Mouse (Mus musculus) megakaryocyte, adult 5-6 weeks (primary cell): ENCODE measurements around the gene Agap1. TPM values are rescaled to one million over a fixed set of nuclear protein-coding genes. Genes with fewer than 3 reads are reported as not detected.

ENCODE experiments used
- ATAC-seq: 2 replicates; pipeline ENCODE4 v1.8.0; 2016; ENCODE audit warnings: mild to moderate bottlenecking, inconsistent platforms; ENCODE audit not compliant: poor library complexity, severe bottlenecking
- total RNA-seq, 2 experiments: library from RNA; stranded (forward) in 1 of 2; stranded (reverse) in 1 of 2; fragments of 153-499, 151-499 nt in 1 of 2; fragments of 221-1000, 200-1000 nt in 1 of 2; gene quantifications; 2 replicates each; pipeline versions ENCODE4 v1.2.3 to v1.2.4; 2015 to 2017

The Agap1 gene
- total RNA-seq, 2 experiments from 2014 or later: 4.0 to 7.9 TPM

DNA sequence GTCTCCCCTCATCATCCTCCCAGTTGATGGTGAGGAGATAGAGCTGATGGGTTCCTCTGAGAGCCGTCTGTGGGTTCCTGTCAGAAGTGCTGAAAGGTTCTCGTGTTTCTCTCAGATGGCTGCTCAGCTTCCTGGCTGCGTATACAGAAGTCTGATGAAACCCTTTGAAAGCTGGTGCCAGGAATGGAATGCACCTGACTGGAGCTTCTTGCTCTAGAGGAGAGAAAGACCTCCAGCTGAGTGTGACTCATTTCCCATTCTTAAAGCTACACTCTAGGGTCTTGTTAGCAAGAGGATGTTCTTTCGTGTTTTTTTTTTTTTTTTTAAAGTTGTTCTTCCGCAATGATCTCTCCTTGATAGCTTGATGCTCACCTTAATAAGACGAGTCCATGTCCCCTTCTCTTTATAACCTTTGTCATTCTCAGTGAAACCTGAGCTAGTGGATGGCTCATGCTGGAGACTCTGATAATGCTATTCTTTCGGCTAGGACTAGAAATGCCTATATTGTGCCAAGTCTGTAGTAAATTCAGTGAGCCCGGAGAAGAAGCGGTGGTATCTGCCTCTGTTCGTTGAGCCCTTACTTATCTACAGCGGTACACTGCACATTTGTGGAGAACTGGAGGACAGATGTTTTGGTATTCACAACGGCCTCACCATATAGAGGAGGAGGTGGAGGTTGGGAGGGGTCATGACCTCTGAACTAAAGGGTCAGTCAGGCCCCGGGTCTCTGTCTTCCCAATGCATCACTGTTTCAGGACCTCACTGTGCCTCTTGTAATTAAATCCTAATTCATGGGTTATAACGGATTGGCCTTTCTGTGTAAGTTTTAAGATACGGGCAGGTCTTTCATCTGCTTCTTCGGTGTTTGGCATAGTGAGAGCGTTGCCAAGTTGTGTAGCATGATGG is 2.8 kb downstream of the Agap1 start:
- ATAC-seq: no peak

DNA sequence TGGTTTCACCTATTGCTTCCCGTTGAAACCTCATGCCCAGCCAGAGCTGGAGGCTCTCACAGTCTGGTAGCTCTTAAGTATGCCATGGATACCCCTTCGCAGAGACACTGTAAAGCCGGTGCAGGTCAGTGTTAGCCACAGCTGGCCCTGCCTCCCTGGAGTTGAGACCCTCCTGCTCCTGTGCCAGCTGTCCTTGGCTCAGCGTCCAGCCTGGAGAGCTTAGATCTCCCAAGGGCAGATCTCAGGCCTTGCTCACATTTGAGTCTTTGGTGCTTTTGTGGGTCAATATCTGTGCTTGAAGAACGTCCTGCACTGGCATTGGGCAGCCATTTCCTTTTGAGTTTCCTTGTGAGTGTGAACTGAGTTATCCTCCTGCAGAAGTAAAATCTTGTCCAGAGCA is 7.3 kb downstream of the Agap1 start:
- no peak for ATAC-seq

DNA sequence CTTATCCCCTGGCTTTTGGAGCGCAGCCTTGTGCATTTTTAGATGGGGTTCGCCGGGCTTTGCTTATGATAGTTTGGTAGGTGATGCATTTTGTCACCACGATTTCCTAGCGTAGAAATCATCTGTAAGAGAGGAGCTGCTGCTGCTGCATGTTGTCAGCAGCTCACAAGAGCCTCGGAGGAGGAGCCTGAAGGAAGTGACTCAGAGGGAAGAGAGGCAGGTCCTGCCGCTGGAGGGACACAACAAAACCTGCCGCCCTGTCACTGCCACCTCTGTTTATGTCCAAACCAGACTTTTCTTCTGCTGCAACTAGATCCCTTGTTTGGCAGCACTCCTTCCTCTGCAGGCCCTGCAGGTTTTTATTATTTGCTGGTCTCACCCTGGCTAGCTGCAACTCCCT is 8.5 kb downstream of the Agap1 start:
- peak; percentile 61 for ATAC-seq

DNA sequence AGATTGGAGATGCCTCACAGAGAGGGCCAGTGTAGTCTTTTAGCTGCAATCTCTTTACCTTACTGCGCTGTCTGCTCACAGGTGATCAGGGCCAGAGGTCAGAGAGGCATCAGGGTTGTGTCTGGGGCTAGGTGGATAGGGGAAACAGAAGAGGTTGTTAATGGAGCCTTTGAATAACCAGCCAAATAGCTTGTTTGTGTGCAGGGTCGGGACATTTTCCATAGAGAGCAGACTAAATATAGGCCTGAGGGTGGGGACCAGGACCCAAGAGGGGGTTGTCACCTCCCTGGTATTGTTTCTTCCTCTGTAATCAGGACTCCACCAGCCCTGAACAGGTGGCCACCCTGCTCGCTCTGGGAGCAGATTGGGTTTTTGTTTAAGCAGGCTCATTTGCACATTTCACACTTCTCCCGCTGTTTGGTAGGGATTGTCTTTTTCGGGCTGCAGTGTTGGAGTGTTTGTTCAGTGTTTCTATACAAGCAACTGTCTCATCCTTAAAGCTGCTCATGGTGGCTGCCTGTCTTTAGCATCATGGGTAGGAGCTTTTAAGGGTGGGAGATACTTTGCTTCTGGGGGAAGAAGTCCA is 10.9 kb downstream of the Agap1 start:
- ATAC-seq: no peak

DNA sequence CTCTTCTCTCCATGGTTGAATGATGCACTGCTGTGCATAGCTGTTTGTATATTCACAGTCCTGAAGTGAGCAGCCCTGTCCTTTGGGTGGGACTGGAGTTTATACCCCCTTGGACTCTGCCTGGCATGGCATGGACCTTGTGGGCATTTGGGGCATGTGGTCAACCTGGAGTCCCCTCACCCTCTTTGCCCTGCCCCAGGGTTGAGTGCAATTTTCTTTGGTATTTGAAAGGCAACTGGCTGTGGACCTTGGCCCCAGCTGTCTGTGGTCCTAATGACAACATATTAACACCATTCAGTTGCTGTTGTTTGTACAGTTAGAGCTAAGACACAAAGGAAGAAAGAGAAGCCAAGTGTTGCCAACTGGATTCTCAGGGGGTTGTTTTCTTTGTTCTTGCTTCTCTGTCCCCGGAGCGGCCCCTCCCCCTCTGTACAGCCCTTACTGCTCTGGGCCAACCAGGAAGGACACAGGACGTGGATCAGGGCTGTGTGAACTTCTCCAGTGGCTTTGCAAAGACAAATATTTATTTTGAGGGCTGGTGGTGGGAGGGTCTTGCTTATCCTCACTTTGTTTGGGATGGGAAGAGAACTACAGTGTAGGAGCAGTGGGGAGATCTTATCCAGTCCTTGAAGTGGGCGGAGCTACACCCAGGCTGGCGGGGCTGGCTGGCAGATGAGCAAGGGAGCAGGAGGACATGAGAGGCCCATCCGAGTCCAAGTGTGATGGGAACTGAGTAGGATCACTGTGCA is 12.9 kb downstream of the Agap1 start:
- no peak for ATAC-seq

DNA sequence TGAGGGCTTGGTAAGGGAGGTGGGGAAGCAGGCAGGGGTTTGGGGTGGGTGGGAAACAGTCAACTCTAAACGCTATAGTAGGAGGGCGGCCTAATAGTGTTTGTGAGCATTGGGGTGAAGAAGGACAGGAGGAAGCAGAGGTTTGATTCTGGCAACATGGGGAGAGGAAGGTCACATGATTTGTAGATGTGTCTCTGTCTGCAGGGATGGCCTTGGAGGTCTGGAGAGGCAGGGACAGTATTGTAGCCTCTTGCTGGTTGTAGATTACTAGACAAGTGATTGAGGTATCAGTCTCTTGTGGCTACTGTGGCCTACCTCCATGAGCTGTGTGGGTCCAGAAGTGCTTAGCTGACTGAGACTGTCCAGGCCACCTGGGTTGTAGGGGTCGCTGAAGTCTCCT is 13.5 kb downstream of the Agap1 start:
- ATAC-seq: no peak

DNA sequence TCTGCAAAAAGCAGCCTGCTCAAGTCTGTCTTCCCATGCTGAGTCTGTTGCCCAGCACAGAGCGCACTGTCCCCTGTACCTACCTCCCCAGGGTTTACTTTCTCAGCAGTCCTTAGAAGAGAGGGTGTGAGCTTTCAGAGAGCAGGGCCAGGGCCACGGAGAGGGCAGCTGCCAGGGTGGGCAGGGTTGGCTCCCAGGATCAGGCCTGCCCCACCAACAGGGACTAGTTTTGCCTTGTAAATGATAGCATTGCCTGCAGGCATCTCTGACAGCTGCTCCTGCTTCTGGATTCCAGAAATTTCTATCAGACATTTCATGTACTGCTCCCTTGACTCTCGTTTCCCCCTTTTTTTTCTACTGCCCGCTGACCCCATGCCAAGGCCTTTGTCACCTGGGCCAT is 16.8 kb downstream of the Agap1 start:
- ATAC-seq: no peak

DNA sequence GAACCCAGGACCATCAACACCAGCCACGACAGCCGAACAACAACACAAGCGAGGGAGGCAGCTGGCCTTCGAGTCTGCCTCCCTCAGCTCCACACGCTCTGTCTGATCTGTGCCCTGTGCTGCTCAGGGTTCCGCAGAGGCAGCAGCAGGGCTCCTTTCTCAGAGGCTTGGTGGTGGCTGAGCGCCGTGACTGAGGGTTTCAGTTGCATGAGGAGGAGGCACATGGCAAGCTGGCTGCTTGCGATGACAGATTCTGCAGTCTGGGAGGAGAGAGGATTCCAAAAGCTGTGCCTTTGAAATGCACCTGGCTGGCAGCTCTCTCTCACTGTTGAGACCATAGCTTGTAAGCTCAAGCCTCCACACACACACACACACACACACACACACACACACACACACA is 17.3 kb downstream of the Agap1 start:
- no peak for ATAC-seq

DNA sequence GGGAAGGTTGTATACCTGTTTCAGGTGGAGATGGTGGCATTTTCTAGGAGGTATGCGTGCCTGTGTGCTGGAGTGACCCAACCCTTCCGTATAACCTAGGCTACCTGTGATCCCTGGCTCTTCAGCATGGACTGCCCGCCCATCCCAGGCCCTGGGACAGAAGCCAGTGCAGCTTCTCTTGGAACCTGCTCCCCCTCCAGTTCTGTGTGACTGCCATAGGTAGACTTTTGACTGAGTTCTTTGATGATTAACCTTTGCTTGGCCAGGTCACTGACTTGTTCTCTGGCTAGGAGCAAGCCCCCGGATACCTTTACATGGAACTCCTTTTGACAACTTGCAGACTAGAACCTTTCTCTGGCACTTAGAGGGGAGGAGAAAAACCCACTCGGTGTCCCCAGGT is 19.3 kb downstream of the Agap1 start:
- no peak for ATAC-seq

DNA sequence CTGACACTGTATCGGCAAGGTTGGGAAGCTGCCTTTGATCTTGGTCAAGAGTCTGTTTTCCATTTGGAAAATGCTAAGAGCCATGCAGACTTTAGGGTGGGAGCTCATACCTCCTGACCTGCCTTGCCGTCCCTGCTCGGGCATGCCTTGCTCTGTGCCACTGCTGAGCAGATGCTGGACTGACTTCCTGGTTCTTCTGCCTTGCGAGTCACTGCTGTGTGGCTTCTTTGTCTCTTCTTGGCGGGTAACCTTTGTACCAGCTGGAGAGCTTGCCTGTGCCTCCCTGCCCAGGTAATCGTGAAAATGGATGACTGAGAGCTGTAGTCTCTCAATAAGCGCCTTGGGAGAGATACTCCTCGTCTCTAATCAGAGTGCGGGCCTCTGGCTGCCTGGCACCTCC is 20.2 kb downstream of the Agap1 start:
- no peak for ATAC-seq

DNA sequence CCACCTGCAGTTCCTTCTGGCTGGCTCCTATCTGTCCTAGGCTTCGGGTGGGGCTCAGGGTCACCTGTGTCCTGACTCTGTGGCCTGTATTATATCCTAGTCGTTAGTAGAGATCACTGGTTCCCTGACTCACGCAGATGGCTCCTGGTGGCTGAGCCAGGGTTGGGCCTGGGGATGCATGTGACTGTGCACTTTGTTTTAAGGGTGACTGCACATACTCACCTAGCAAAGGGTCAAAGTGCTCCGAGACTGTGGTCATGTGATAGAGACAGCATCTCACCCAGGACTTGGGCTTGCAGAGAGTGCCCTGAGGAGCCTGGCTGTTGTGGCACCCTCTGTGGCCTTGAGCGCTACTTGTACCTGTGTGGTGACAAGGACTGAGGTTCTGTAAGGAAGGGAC is 22.4 kb downstream of the Agap1 start:
- ATAC-seq: no peak

DNA sequence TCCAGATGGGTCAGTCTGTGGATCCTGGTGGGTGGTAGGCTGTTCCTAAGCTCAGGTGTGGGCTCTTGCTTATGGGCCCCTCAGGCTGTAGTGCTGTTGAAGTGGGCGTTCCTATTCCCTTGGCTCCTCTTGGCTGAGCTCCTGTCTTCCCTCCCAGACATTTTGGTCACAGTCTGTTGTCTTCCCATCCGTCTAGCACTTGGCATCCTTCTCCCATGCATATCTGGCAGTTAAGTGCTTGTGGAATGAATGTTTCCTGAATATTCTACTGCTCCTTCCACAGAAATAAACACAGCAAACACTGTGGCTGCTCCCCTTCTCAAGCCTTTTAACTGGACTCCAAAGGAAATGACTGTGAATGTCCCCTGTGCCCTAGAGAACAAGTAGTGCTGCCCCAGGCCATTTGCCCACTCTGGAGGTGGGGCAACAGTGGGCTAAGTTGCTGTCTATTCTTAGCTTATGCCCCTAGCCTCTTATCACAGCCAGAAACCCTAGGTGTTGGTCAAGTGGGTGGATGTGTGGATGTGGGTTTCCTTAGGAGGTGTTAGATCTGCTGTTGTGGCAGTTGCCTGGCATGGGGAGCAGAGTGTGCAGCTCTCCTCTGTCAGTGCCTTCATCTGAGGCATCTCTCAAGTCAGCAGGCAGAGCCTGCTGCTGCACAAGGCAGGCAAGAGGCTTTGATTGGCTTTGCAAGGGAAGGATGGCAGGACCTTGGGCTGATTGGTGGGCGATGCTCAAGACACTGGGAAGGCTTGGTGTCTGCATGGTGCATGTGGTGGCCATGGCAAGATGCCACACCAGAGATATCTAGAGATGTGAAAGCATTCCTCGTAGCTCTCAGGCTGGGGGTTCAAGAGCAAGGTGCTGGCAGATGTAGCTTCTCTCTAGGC is 24.2 kb downstream of the Agap1 start:
- no peak for ATAC-seq

DNA sequence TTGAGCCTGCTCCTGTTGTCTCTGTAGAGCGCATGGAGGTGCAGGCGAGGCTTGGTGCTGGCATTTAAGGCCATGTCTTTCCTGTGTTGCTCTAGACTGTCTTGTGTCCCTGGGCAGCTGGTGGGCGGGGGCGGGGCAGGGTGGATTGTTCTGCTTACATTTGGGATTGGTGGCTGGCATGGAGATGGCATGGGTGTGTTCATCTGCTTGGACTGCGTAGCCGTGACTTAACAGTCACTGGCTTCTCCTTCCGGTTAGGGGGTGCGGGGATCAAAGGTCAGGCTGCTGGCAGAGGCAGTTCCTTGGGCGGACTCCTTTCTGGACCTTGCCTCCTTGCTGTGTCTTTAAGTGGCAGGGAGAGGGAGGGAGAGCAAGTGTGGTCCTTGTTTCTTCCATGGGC is 26.5 kb downstream of the Agap1 start:
- ATAC-seq: no peak

DNA sequence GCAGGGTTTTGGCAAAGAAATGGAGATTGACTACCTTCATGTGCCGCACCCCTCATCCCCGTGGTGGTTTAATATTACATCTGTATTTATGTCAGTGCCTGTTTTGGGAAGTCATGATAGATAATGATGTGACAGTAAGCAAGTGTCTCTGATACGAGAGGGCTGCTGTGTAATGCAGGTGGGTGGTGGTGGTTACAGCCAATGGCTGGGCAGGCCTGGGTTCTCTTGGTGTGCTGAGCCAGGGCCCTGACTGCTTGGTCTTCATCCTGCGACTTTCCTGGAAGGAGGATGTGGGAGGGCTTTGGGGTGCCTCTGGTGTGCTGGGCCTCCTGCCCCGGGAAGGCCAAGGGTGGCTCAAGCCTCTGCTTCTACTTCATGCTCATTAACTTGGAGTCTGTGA is 28.2 kb downstream of the Agap1 start:
- ATAC-seq: no peak

DNA sequence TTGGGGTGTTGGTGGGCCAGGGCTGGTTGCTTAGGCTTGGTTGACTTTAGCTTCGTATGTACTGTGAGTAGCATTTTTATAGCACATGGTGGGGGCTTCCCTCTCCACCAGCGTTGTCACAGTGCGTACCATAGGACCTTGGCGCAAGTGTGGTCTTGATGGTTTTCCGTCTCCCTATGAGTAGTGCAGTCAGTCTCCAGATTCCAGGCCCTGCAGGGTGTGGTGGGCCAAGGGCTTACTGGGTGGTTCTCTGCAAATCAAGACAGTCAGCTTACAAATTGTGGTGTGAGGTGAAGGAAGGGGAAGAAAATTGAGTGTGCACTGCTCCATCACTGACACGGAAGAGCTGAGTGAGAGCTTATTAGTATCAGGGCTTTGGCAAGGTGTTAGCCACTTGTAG is 32.3 kb downstream of the Agap1 start:
- no peak for ATAC-seq

DNA sequence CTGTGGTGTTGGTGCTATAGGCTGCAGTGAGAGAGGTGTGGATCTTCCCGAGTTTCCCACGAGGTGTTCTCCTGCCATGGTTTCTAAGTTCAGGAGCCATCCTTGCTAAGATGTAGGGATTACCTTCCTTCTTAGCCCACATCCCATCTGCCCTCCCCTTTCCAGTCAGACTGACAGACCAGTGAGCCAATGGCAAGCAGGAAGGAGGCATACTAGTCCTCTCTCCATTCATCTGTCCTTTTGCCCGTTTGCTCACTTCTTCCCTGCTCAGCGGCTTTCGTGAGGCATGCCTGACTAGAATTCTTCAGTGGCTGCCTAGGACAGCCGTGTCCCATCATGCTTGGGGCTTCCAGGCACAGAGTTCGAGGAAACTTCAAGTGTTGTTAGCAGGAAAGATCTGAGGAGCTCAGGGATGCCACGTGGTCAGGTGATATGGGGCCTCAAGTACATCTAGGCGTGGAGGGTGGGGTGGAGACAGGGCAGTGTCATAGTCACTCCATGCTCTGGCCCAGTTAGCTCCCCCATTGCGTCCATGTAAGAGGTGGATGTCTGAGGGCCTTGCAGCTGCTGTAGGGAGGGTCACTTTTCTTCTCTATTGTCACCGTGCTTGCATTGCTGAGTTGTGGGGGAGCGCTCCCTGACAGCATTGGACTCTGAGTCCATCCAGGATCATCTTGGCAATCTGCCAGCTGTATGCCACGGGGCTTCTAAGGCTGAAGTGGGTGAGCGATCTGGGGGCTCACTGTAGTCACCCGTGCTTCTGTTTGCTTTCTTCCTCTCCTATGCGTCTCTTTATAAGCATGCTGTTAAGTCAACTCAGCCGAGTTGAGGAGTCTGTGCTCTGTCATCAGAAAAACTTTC is 34.7 kb downstream of the Agap1 start:
- ATAC-seq: no peak

DNA sequence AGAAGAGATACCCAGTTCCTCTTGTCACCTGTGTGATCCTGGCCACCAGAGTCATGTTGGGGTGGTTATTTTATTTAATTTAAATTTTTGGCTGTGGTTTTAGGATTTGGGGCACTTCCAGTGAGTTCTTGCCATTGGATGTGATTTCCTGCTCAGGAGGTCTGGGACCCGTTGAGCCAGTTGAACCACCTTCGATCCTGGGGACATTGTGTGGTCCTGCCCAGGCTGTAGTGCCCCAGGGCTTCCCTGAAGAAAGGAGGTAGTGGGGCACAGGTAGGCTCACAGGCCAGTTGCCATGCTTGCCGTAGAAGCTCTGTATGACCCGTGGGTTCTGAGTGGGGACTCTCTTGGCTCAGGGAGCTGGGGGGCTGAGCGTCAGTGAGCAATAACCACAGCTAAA is 38.6 kb downstream of the Agap1 start:
- ATAC-seq: no peak

DNA sequence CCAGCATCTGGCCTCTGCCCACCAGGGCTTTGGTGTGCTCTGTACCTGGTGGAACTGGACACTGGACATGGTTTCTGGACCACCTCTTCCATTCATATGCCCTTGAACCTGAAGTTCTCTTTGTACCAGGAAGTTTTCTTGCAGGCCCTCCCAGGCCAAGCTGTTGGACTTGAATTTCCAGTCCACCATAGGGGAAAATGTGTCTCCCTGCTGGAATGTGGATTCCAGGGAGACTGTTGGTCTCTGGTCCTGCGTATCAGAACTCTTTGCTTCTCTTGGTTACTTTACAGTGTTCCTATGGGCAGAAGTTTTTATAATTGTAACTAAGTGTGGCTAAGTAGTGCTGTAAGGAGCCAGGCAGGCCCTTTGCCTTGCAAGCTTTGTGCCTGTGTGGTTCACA is 40.2 kb downstream of the Agap1 start:
- ATAC-seq: no peak

DNA sequence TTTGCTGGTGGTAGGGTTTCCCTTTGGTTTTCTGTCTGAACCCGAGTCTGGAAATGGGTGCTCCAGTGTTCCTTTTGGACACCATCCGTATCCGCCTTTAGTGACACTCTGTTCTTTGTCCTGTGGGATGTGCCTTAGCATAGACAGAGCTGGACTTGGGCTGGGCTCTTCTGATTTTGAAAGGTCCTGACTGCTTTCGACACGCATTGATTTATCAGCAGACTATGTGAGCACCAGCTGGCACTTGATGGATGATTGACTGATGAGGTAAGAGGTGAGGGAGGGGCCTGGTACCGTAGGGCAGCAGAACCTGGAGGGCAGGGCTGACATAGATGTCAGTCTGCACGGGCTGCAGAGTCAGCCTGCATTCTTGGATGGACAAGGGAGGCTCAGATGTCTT is 41.6 kb downstream of the Agap1 start:
- ATAC-seq: no peak

DNA sequence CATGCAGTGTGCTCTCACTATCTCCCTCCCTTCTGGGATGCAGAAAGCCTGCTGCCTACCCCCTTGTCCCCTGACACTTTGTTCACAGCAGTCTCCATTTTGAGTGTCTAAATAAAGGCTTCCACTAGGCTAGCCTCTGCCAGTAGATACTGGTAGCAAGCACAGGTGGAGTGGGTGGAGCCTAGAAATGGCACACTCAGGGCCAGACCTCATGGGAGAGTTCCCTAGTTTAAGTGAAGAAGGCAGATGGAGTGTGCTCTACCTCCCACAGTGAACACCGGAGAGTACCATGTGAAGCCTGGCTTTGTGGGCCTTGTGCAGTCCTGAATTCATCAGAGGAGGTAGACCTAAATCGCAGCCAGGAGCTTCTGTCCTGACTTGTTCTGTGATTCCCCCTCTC is 46.3 kb downstream of the Agap1 start:
- no peak for ATAC-seq
